Mouse (Mus musculus) erythroid progenitor cell, adult 5-6 weeks (primary cell): ENCODE data around the gene Gm10324. TPM values are rescaled to one million over a fixed set of nuclear protein-coding genes. Genes with fewer than 3 reads are reported as not detected.
"Not testable (repeated sequence)": the region's sequence is repeated elsewhere in the genome, so short reads cannot be mapped to it uniquely, and the experiment has no call there.

Experiments used
- ATAC-seq: replicated peaks from 2 replicates; pipeline ENCODE4 v1.8.0; 2016; ENCODE audit warnings: moderate number of reproducible peaks, mild to moderate bottlenecking, moderate TSS enrichment, inconsistent platforms; ENCODE audit not compliant: poor library complexity, low FRiP score, severe bottlenecking
- total RNA-seq, 2 experiments: library from RNA; stranded (forward) in 1 of 2; stranded (reverse) in 1 of 2; fragments of 150-400 nt in 1 of 2; fragments of 186-747, 209-891 nt in 1 of 2; gene quantifications; 2 replicates each; pipeline versions ENCODE4 v1.2.3 to v1.2.4; 2015 to 2017; ENCODE audit warnings: low replicate concordance in 2 of 2

Gene Gm10324
- total RNA-seq (2015; ENCODE audit: low replicate concordance) = not detected in 2 replicates
- not detected in 2 replicates for total RNA-seq (2017; ENCODE audit: low replicate concordance)

GRCm38 (mm10) chr13:66119247-66119646 is at the start of gene Gm10324:
Gene Gm10324, plus strand, starts transcription at chr13:66119547.
- not testable (repeated sequence) for ATAC-seq

Other genes with a start within 250 kb of the Gm10324 start
- gene Gm10772, start 108.0 kb downstream of the Gm10324 start, total RNA-seq (2015; ENCODE audit: low replicate concordance) = not detected in 2 replicates
- not detected in 2 replicates for gene Gm10772, start 108.0 kb downstream of the Gm10324 start, total RNA-seq (2017; ENCODE audit: low replicate concordance)